Mouse (Mus musculus): ENCODE measurements around the gene Mylk4.
A peak's percentile ranks its signal among the peaks of the same experiment; 100 is the strongest.

DNA sequence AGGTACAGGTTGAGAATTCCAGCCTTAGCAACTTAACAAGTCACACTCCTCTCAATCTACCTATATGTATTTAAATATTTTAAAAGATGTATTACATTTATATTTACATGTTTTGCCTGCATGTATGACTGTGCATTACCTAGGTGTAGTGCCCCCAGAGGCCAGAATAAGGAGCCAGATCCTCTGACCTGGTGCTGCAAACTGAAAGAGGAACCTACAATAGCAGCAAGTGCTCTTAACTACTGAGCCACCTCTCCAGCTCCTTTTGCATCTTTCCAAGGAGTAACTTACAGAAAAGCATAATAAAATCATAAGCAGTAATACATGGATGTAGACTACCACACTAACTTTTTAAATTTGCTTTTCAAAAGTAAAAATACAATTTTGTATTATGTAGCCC, 17.1 kb upstream of the Mylk4 start:
- TF ChIP-seq POLR2A (IDR thresholded peaks at IDR 0.05; ENCODE audit: insufficient read depth, low read depth, low read length) (no peak), CTCF (IDR thresholded peaks at IDR 0.05) (peak; percentile 41)

Data from heart, adult 2 months (tissue).